Mouse (Mus musculus) limb, embryonic 10.5 days (tissue): ENCODE measurements at regions not wholly inside any gene's neighbourhood (a gene's known extent, or its start where the extent isn't known, plus 50 kb on each side); places are given as distances from the start of the nearest gene placed in this dataset.

Source experiments
- DNase-seq: peaks from one replicate; pipeline ENCODE4 v3.0.0-alpha.2; 2017; ENCODE audit warnings: low spot score
- H3K27ac ChIP-seq: fragments of 300-500 bp; sonication (generic); 2 replicates; pipeline ENCODE4 v1.5.1; 2016; ENCODE audit warnings: mild to moderate bottlenecking
- H3K27me3 ChIP-seq: fragments of 300-500 bp; sonication (generic); 2 replicates; pipeline ENCODE4 v1.6.1; 2016; ENCODE audit warnings: low read depth, mild to moderate bottlenecking; ENCODE audit not compliant: poor library complexity, severe bottlenecking
- H3K36me3 ChIP-seq: fragments of 300-500 bp; sonication (generic); 2 replicates; pipeline ENCODE4 v1.6.1; 2016; ENCODE audit warnings: mild to moderate bottlenecking, moderate library complexity
- H3K4me1 ChIP-seq: fragments of 300-500 bp; sonication (generic); 2 replicates; pipeline ENCODE4 v1.6.1; 2016
- H3K4me3 ChIP-seq: fragments of 300-500 bp; sonication (generic); 2 replicates; pipeline ENCODE4 v1.5.1; 2016; ENCODE audit warnings: mild to moderate bottlenecking, moderate library complexity
- H3K9me3 ChIP-seq: fragments of 300-500 bp; sonication (generic); replicated peaks from 2 replicates; pipeline ENCODE4 v1.6.1; 2016; ENCODE audit warnings: mild to moderate bottlenecking
- WGBS: fragments of 180-500 bp; shearing (Covaris S2); methylation state at CpG from one replicate; pipeline ENCODE4 v1.1.7; 2016; 5-methylcytosine and 5-hydroxymethylcytosine counted together

DNA sequence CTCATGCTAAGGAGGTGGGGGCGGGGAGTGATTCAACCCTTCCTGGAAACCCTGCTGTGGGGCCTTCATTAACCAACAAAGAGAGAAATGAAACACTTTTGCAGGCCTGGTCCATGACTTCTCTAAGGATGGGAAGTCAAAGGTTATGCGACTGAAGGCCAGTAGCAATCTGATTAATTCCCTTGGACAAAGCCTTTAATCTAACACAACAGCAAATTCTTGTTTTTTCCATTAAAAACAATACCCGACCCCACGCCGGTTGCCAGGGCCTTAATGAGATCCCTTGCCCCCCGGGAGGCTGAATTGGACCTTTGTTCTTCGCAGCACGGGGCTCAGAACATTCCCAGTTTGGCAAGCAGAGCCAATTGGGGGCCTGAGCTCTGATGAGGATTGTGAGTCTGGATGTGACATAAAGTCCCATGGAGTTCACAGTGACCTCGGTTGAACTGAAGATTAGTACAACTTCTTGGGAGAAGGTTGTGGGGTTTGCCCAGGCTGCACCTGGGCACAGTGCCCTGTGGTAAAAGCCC is 310.9 kb upstream of the Rtl1 start:
- 59% methylated on average over 9 of the region's 9 CpGs for WGBS
- H3K36me3 ChIP-seq = no peaks in the 10 kb centered on the region
- H3K27ac ChIP-seq = peak overlapping the region; percentile 74
- no peak overlapping the region for H3K4me3 ChIP-seq
- peak; percentile 31 for DNase-seq
- H3K4me1 ChIP-seq = peaks cover 26% of the 10 kb centered on the region
- no peaks in the 10 kb centered on the region for H3K9me3 ChIP-seq
- no peaks in the 10 kb centered on the region for H3K27me3 ChIP-seq

DNA sequence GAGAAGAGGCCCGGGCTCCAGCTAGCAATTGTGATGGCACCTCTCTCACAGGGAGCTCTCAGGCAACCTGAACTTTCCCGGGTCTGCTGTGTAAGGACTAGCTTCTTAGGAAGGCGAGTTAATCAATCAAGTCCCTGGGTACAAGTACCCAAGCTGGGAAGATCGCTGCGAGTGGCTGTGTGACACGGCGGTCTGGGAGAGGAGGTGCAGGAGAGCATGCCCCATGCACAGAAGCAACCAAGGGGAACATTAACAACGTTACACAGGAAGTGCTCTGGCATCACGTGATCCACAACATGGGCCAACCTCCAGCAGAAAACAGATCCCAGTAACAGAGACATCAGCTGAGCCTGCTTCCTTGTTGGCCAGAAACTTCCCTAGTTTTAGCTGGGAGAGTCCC is 311.4 kb upstream of the Rtl1 start:
- no peak overlapping the region for H3K4me3 ChIP-seq
- no peaks in the 10 kb centered on the region for H3K36me3 ChIP-seq
- no peaks in the 10 kb centered on the region for H3K9me3 ChIP-seq
- DNase-seq = no peak
- H3K27me3 ChIP-seq = no peaks in the 10 kb centered on the region
- peaks cover 26% of the 10 kb centered on the region for H3K4me1 ChIP-seq
- WGBS = 82% methylated on average over 9 of the region's 9 CpGs
- peak overlapping the region; percentile 74 for H3K27ac ChIP-seq

DNA sequence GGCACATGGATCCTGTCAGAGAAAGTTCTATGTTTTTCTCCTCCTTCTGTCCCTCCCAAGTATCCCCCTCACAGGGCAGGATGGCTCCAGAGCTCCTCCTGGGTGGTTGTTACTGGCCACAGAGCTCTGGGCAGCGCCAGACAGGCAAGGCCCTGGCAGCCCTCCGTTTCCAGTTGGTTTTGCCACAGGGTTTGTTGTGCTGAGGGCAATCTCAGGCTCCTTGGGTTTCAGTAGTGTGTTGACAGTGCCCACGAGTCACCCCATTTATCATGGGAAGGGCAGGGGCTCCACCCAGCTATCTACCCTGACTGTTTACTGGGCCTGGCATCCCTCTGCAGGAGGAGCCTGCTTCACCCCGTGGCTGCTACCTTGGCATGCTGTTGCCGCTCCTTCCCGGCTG is 317.6 kb upstream of the Rtl1 start:
- Histone ChIP-seq H3K9me3 (no peaks in the 10 kb centered on the region), H3K4me1 (peaks cover 46% of the 10 kb centered on the region), H3K27me3 (no peaks in the 10 kb centered on the region), H3K27ac (peak overlapping the region; percentile 81; the same call in 1 of the 2 replicates), H3K36me3 (no peaks in the 10 kb centered on the region), H3K4me3 (no peak overlapping the region)
- no peak for DNase-seq
- WGBS = 84% methylated on average over 6 of the region's 6 CpGs

DNA sequence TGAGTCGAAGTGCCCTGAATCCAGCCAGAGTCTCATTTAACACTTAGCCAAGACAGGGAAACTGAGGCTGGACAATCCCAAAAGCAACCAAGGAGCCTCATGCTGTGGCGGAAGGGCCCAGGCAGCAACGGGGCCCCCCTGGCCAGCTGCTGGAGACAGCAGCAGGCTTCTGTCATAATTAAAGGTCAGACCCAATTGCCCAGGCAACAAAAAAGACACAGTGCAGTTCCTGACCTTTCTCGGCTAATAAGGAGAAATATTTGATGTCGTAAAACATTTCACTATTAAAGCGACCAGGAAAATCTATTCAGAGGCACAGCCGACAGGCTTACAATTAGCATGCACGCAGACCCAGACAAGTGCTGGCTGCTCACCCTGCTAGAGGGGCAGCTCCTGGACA is 318.8 kb upstream of the Rtl1 start:
- no peaks in the 10 kb centered on the region for H3K9me3 ChIP-seq
- no peak for DNase-seq
- WGBS = 53% methylated on average over 8 of the region's 8 CpGs
- no peaks in the 10 kb centered on the region for H3K27me3 ChIP-seq
- H3K4me1 ChIP-seq = peaks cover 48% of the 10 kb centered on the region
- H3K4me3 ChIP-seq = no peak overlapping the region
- H3K27ac ChIP-seq = peak overlapping the region; percentile 81
- H3K36me3 ChIP-seq = no peaks in the 10 kb centered on the region

DNA sequence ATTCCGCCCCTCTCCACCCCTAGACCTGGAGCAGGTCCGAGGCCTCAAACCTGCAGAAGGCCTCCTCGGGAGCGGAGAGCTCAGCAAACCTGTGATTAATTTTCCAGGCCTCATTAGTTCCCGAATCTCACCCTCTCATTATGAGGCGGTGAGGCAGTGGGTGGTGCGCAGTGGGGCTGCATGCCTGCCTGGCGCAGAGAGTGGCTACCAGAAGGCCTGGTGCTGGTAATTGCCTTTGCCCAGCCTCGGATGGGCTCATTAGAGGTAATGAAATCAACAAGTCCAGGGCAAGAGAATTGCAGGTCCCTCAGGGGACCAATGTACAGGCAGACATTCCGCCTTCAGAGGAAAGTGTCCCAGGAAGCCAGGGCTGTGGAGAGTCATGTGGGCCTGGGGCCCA is 322.0 kb upstream of the Rtl1 start:
- Histone ChIP-seq H3K27ac (peak overlapping the region; percentile 81), H3K27me3 (no peaks in the 10 kb centered on the region), H3K4me1 (peaks cover 48% of the 10 kb centered on the region), H3K9me3 (no peaks in the 10 kb centered on the region), H3K36me3 (no peaks in the 10 kb centered on the region), H3K4me3 (no peak overlapping the region)
- DNase-seq = peak; percentile 57
- WGBS = 65% methylated on average over 10 of the region's 10 CpGs

DNA sequence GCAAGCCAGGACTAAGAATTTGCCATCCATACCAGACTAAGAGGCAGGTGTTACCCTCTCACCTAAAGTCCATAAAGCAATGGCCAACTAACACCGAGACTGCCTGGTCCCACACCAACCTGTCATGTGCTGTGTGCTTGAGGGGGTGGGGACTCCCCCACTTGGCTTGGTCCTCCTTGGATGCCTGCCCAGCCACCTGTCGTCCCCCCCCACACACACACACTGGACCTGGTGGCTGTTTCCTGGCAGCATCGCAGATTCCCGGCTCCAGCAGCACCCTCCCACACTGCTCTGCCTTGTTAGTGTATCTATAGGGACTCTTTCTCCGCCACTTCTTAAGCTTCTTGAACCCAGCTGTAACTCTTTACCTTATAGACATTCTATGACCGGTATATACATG is 325.7 kb upstream of the Rtl1 start:
- peaks cover 26% of the 10 kb centered on the region for H3K4me1 ChIP-seq
- no peaks in the 10 kb centered on the region for H3K9me3 ChIP-seq
- H3K4me3 ChIP-seq = no peak overlapping the region
- no peaks in the 10 kb centered on the region for H3K27me3 ChIP-seq
- H3K27ac ChIP-seq = no peak overlapping the region
- no peak for DNase-seq
- WGBS = 90% methylated on average over 6 of the region's 6 CpGs
- no peaks in the 10 kb centered on the region for H3K36me3 ChIP-seq

DNA sequence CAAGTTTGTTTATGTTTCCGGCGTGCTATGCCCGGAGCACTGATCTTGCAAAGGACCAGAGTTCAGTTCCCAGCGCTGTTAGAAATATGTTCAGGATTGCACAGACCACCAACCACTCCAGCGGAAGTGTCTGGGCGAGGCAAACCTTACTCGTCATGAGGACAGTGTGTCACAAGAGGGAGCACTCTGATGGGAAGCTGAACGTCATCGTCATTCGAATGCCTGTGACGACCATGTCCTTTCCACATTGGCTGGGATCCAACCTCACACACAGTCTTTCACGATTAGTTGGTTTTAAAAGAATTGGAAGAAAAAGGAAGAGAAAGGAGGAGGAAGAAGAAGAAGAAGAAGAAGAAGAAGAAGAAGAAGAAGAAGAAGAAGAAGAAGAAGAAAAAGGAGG is 326.5 kb upstream of the Rtl1 start:
- DNase-seq = no peak
- Histone ChIP-seq H3K9me3 (no peaks in the 10 kb centered on the region), H3K27me3 (no peaks in the 10 kb centered on the region), H3K36me3 (no peaks in the 10 kb centered on the region), H3K27ac (no peak overlapping the region), H3K4me1 (peaks cover 18% of the 10 kb centered on the region), H3K4me3 (no peak overlapping the region)
- WGBS = 60% methylated on average over 12 of the region's 12 CpGs

DNA sequence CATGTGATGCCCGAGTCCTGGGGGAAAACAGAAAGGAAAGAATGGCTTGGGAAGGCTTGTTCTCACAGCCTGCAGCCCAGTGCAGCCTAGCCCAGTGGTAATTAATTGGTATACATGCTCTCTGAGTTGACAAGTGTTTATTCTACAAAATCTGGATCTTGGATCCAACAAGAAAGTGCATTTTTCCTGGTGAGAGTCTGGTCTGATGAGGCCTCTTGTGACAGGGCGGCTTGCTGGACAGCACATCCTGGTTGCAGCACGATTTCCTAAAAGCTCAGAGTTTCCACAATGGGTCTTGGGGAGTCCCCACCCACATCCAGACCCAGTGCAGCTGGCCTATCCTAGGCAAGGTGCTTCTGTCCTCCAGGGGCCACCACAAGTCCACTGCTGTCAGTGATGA is 332.7 kb upstream of the Dio3 start:
- H3K27me3 ChIP-seq = peaks cover 10% of the 10 kb centered on the region; the same call in 1 of the 2 replicates
- no peaks in the 10 kb centered on the region for H3K9me3 ChIP-seq
- H3K4me1 ChIP-seq = peaks cover 58% of the 10 kb centered on the region
- H3K4me3 ChIP-seq = no peak overlapping the region
- H3K36me3 ChIP-seq = no peaks in the 10 kb centered on the region
- H3K27ac ChIP-seq = no peak overlapping the region
- no peak for DNase-seq
- WGBS = 90% methylated on average over 3 of the region's 3 CpGs

DNA sequence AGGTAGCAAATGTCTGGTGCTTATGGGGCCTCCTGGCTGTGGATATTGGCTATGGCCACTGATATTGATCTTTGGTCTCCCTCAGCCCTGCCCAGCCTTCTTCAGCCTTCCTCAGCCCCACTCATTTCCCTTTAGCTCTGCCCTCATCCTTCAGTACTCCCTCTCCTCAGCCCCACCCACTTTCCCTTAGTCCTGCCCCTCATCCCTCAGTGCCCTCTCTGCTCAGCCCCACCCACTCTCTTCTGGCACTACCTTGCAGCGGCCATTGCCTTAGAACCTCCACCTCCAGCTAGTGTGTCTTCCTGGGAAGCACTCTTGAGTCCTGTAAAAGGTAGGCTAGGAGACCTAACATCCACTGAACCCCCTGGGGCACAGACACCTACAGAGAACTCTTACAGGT is 331.9 kb upstream of the Dio3 start:
- H3K9me3 ChIP-seq = no peaks in the 10 kb centered on the region
- H3K36me3 ChIP-seq = no peaks in the 10 kb centered on the region
- H3K4me1 ChIP-seq = peaks cover 65% of the 10 kb centered on the region
- H3K4me3 ChIP-seq = no peak overlapping the region
- WGBS = 46% methylated on average over 1 of the region's 1 CpGs
- DNase-seq = no peak
- peaks cover 10% of the 10 kb centered on the region; the same call in 1 of the 2 replicates for H3K27me3 ChIP-seq
- H3K27ac ChIP-seq = peak overlapping the region; percentile 34; the same call in 1 of the 2 replicates

DNA sequence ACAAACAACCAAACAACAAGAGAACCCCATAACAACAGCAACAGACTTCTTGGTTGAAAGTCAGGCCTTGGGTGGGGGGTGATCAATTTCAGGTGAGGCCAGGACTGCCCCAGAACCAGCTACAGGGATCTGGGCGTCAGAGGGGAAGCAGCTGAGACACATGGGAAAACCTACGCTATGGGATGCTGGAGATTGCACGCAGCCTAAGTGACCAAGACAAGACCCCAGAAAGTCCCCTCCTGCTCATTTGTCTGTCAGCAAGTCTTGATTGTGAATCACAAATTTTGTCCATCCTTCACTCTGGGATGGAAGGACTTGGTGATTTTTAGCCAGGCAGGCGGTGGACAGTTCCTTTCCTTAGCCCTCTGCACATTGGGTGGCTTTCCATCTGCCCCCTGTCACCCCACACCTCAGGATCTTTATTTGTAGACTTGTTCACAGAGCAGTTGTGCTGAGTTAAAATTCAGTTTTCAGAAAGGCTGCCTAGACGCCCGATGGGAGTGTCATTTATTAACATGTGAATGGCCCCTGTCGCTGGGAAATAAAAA is 330.9 kb upstream of the Dio3 start:
- Histone ChIP-seq H3K4me1 (peaks cover 59% of the 10 kb centered on the region), H3K4me3 (0 out of 2 replicates have a peak overlapping the region, but pooled peaks have one; percentile 16), H3K36me3 (no peaks in the 10 kb centered on the region), H3K27ac (peak overlapping the region; percentile 87), H3K27me3 (peaks cover 10% of the 10 kb centered on the region; the same call in 1 of the 2 replicates), H3K9me3 (no peaks in the 10 kb centered on the region)
- peak; percentile 43 for DNase-seq
- WGBS = 21% methylated on average over 7 of the region's 7 CpGs

DNA sequence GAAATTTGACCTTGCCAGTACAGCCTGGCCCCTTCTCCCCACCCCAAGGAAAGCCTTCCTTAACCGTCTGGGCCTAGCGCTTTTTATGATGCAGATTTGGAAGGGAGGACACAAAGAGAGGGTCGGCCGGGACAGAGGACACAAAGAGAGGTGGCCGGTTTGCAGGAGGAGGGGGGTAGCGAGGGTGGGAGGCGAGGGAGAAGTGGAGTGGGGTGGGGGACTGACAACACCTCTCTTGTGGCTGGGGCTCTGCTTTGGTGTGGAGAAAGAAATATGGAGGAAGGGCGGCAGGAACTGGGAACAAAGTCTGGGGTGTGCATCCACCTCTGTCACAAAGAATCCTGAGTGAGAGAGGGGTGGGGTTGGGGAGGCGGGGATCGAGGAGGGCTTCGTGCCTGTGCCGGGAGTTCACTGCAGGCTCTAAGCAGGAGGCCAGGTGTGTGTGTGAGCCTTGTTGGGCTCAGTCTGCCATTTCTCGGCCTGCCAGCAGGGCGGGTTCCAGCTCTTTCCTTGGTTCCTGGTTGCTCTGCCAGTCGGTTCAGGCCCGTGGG is 330.4 kb upstream of the Dio3 start:
- WGBS = 19% methylated on average over 16 of the region's 16 CpGs
- H3K4me3 ChIP-seq = peak overlapping the region; percentile 16; the same call in 1 of the 2 replicates
- DNase-seq = peak; percentile 50
- H3K4me1 ChIP-seq = peaks cover 57% of the 10 kb centered on the region
- no peaks in the 10 kb centered on the region for H3K9me3 ChIP-seq
- H3K36me3 ChIP-seq = no peaks in the 10 kb centered on the region
- H3K27ac ChIP-seq = peak overlapping the region; percentile 87
- H3K27me3 ChIP-seq = peaks cover 10% of the 10 kb centered on the region; the same call in 1 of the 2 replicates

DNA sequence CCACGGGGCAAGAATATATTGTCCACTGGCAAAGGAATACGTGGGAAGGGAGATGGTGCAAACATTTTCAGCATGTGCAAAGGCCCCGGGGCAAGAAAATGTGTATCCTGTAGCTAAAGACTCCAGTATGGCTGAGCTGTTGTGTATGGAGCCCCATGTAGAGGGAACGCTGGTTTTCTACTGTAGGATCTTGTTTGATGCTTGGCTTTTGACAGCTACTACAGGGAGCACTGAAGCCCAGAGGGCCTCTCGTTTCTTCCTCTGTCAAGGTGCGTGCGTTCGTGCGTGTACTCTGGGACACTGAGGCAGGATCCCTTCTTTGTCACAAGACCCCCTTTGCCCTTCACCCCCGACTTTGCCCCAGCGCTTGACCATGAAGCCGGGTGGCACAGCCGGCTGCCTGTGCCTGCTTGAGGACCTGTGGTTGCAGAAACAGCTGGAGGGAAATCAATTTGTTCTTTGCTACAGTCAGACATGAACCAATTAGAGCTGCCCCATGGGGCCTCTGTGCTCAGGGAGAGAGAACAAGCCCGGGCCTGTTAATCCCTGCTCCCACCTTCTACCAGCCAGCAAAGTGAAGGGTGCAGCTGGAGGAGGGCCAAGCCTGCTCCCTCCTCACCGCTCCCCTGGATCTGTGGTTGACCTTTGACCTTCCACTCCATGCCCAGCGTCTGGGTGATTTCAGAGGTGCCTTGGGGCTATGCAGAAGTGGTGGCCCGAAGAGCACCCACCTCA is 329.5 kb upstream of the Dio3 start:
- no peak for DNase-seq
- Histone ChIP-seq H3K27ac (peak overlapping the region; percentile 87), H3K4me3 (no peak overlapping the region), H3K4me1 (peaks cover 57% of the 10 kb centered on the region), H3K9me3 (no peaks in the 10 kb centered on the region), H3K27me3 (peaks cover 10% of the 10 kb centered on the region; the same call in 1 of the 2 replicates), H3K36me3 (no peaks in the 10 kb centered on the region)
- WGBS = 80% methylated on average over 17 of the region's 17 CpGs

DNA sequence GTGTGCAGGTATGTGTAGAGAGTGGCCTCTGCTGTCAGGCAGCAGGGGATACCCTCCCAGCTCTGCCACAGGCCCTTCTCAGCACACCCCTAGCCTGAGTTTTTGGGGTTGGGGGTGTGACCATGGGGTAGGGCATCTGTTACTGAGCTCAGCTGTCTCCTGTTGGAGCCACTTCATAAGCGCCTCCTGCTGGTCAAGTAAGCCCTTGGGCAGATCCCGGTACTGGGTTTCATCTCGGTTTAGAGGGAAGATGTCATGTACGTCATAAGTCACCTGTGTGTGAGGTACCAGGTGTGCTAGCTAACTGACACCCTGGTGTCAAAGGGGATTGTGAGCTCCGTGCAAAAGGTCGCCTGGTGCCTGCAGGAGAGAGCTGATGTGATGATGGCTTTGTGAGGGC is 328.2 kb upstream of the Dio3 start:
- peaks cover 57% of the 10 kb centered on the region for H3K4me1 ChIP-seq
- DNase-seq = peak; percentile 52
- no peaks in the 10 kb centered on the region for H3K9me3 ChIP-seq
- 31% methylated on average over 6 of the region's 6 CpGs for WGBS
- peak overlapping the region; percentile 80 for H3K27ac ChIP-seq
- H3K4me3 ChIP-seq = no peak overlapping the region
- H3K27me3 ChIP-seq = peaks cover 10% of the 10 kb centered on the region; the same call in 1 of the 2 replicates
- no peaks in the 10 kb centered on the region for H3K36me3 ChIP-seq
